Mouse (Mus musculus) spleen, adult 2 months (tissue): ENCODE data around the gene Fstl5. TPM values are rescaled to one million over a fixed set of nuclear protein-coding genes. Genes with fewer than 3 reads are reported as not detected.
"Not testable (repeated sequence)": the region's sequence is repeated elsewhere in the genome, so short reads cannot be mapped to it uniquely, and the experiment has no call there.

Source experiments
- DNase-seq, 2 experiments: peaks; one replicate each; pipeline versions ENCODE4 v3.0.0 to v3.0.0-alpha.2; 2012 to 2021; ENCODE audit warnings: low spot score in 2 of 2, low read depth in 1 of 2
- H3K27ac ChIP-seq: fragments of 200-500 bp; 2 replicates; pipeline ENCODE4 v1.5.1; 2012; ENCODE audit warnings: low read length, inconsistent platforms; ENCODE audit not compliant: insufficient read depth
- H3K27me3 ChIP-seq: fragments of 200-500 bp; 2 replicates; pipeline ENCODE4 v1.6.1; 2012; ENCODE audit warnings: mild to moderate bottlenecking, moderate library complexity, low read length, inconsistent platforms; ENCODE audit not compliant: control insufficient read depth, insufficient read depth
- H3K36me3 ChIP-seq: fragments of 200-500 bp; 2 replicates; pipeline ENCODE4 v1.6.1; 2012; ENCODE audit warnings: mild to moderate bottlenecking, low read length, inconsistent platforms; ENCODE audit not compliant: control insufficient read depth, insufficient read depth
- H3K4me1 ChIP-seq: fragments of 200-500 bp; 2 replicates; pipeline ENCODE4 v1.6.1; 2011; ENCODE audit warnings: inconsistent platforms; ENCODE audit not compliant: control insufficient read depth, insufficient read depth, insufficient read length
- H3K4me3 ChIP-seq: fragments of 200-500 bp; 2 replicates; pipeline ENCODE4 v1.5.1; 2011; ENCODE audit warnings: mild to moderate bottlenecking, inconsistent platforms; ENCODE audit not compliant: insufficient read depth, insufficient read length; ENCODE audit errors: extremely low read depth
- CTCF ChIP-seq: fragments of 200-500 bp; IDR thresholded peaks from 2 replicates; pipeline ENCODE4 v1.5.1; 2011; ENCODE audit warnings: mild to moderate bottlenecking, inconsistent platforms; ENCODE audit not compliant: insufficient read depth, insufficient read length, insufficient replicate concordance; ENCODE audit errors: extremely low read depth
- POLR2A ChIP-seq: fragments of 200-500 bp; IDR thresholded peaks from 2 replicates; pipeline ENCODE4 v1.6.1; 2011; ENCODE audit warnings: low read depth, low read length, inconsistent platforms
- WGBS: fragments of 180-500 bp; shearing (Covaris S2); methylation state at CpG from one replicate; pipeline ENCODE4 v1.1.7; 2018; 5-methylcytosine and 5-hydroxymethylcytosine counted together
- polyA plus RNA-seq: library from polyadenylated mRNA; depleted of rRNA; stranded (reverse); fragments of >200 nt; gene quantifications from 2 replicates; pipeline ENCODE4 v1.2.3, GENCODE M21; 2012

Fstl5 gene
- polyA plus RNA-seq, 1 experiment, result not detected

- Histone ChIP-seq H3K4me3 (no peak overlapping the region), H3K36me3 (no peaks in the 10 kb centered on the region), H3K4me1 (no peaks in the 10 kb centered on the region), H3K27me3 (no peaks in the 10 kb centered on the region), H3K27ac (no peak overlapping the region)
- TF ChIP-seq CTCF, result no peak
- no peak for TF ChIP-seq POLR2A
- no peak for DNase-seq
- WGBS, result 51% methylated on average over 1 of the region's 1 CpGs
Measured at GRCm38 (mm10) chr3:76468147-76468546, 394.1 kb downstream of the Fstl5 start.

- WGBS, result 83% methylated on average over 3 of the region's 3 CpGs
- not testable (repeated sequence) for H3K4me1 ChIP-seq
Measured at GRCm38 (mm10) chr3:76507891-76508290, 433.8 kb downstream of the Fstl5 start.

GRCm38 (mm10) chr3:76508811-76509210 lies 434.7 kb downstream of the Fstl5 start:
- Histone ChIP-seq H3K27ac (no peak overlapping the region), H3K4me1 (no peaks in the 10 kb centered on the region), H3K4me3 (no peak overlapping the region), H3K36me3 (no peaks in the 10 kb centered on the region), H3K27me3 (no peaks in the 10 kb centered on the region)
- DNase-seq, result no peak
- TF ChIP-seq CTCF (no peak), POLR2A (no peak)
- WGBS, result 89% methylated on average over 14 of the region's 14 CpGs

More at GRCm38 (mm10) chr3:76507891-76508290, 433.8 kb downstream of the Fstl5 start:
- not testable (repeated sequence) for DNase-seq, H3K27me3 ChIP-seq, H3K36me3 ChIP-seq, H3K27ac ChIP-seq, H3K4me3 ChIP-seq

- DNase-seq, result no peak
- Histone ChIP-seq H3K27ac (no peak overlapping the region), H3K4me1 (no peaks in the 10 kb centered on the region), H3K36me3 (no peaks in the 10 kb centered on the region), H3K4me3 (no peak overlapping the region), H3K27me3 (no peaks in the 10 kb centered on the region)
- TF ChIP-seq POLR2A (no peak), CTCF (no peak)
Measured at GRCm38 (mm10) chr3:76567346-76567745, 493.3 kb downstream of the Fstl5 start.

- 57% methylated on average over 3 of the region's 3 CpGs for WGBS
Measured at GRCm38 (mm10) chr3:76572478-76572877, 498.4 kb downstream of the Fstl5 start.

GRCm38 (mm10) chr3:76572920-76573541 lies 499.0 kb downstream of the Fstl5 start:
- Histone ChIP-seq H3K27me3 (no peaks in the 10 kb centered on the region), H3K27ac (no peak overlapping the region), H3K4me1 (no peaks in the 10 kb centered on the region), H3K4me3 (no peak overlapping the region), H3K36me3 (no peaks in the 10 kb centered on the region)
- no peak for DNase-seq
- TF ChIP-seq CTCF (no peak), POLR2A (no peak)
- 88% methylated on average over 3 of the region's 3 CpGs for WGBS

More at GRCm38 (mm10) chr3:76572478-76572877, 498.4 kb downstream of the Fstl5 start:
- DNase-seq, result no peak
- no peaks in the 10 kb centered on the region for H3K4me1 ChIP-seq
- no peak overlapping the region for H3K4me3 ChIP-seq
- H3K27ac ChIP-seq, result no peak overlapping the region
- TF ChIP-seq CTCF (no peak), POLR2A (no peak)
- H3K27me3 ChIP-seq, result no peaks in the 10 kb centered on the region
- H3K36me3 ChIP-seq, result no peaks in the 10 kb centered on the region

- H3K36me3 ChIP-seq, result no peaks in the 10 kb centered on the region
- no peaks in the 10 kb centered on the region for H3K27me3 ChIP-seq
- 72% methylated on average over 4 of the region's 4 CpGs for WGBS
- TF ChIP-seq CTCF (no peak), POLR2A (no peak)
- H3K4me3 ChIP-seq, result no peak overlapping the region
- H3K27ac ChIP-seq, result no peak overlapping the region
- H3K4me1 ChIP-seq, result no peaks in the 10 kb centered on the region
- DNase-seq, result no peak
Measured at GRCm38 (mm10) chr3:76593148-76593547, 519.1 kb downstream of the Fstl5 start.
